Mouse (Mus musculus) CH12.LX (cell line): ENCODE measurements around the gene Reln.

ENCODE experiments used
- CHD1 ChIP-seq: IDR thresholded peaks from 2 replicates; pipeline ENCODE4 v1.6.1; 2012; ENCODE audit warnings: low read depth, low read length, improper control_type of control experiment, inconsistent platforms
- CTCF ChIP-seq, 2 experiments: IDR thresholded peaks in 1 of 2; conservative IDR thresholded peaks in 1 of 2; 2 replicates each; pipeline ENCODE4 v1.5.1; 2011 to 2012; ENCODE audit warnings: low read depth in 2 of 2, low read length in 2 of 2, improper control_type of control experiment in 1 of 2, inconsistent platforms in 1 of 2, mild to moderate bottlenecking in 1 of 2, moderate library complexity in 1 of 2
- GABPA ChIP-seq: IDR thresholded peaks from 2 replicates; pipeline ENCODE4 v1.6.1; 2012; ENCODE audit warnings: low read depth, low read length, improper control_type of control experiment, inconsistent platforms; ENCODE audit not compliant: insufficient replicate concordance
- MAX ChIP-seq: IDR thresholded peaks from 2 replicates; pipeline ENCODE4 v1.6.1; 2011; ENCODE audit warnings: low read length, improper control_type of control experiment
- NRF1 ChIP-seq: IDR thresholded peaks from 2 replicates; pipeline ENCODE4 v1.6.1; 2014; ENCODE audit warnings: low read depth, mild to moderate bottlenecking, inconsistent platforms, low read length, improper control_type of control experiment, moderate library complexity
- POLR2A ChIP-seq: IDR thresholded peaks from 2 replicates; pipeline ENCODE4 v1.6.1; 2011; ENCODE audit warnings: low read depth, mild to moderate bottlenecking, improper control_type of control experiment, low read length
- RCOR1 ChIP-seq: conservative IDR thresholded peaks from 2 replicates; pipeline ENCODE4 v1.6.1; 2012; ENCODE audit warnings: low read depth, mild to moderate bottlenecking, inconsistent platforms, low read length, improper control_type of control experiment
- SMC3 ChIP-seq: IDR thresholded peaks from 2 replicates; pipeline ENCODE4 v1.6.1; 2011; ENCODE audit warnings: low read depth, low read length, improper control_type of control experiment
- ZMIZ1 ChIP-seq: IDR thresholded peaks from 2 replicates; pipeline ENCODE4 v1.6.1; 2012; ENCODE audit warnings: low read depth, mild to moderate bottlenecking, inconsistent platforms, low read length, improper control_type of control experiment

DNA sequence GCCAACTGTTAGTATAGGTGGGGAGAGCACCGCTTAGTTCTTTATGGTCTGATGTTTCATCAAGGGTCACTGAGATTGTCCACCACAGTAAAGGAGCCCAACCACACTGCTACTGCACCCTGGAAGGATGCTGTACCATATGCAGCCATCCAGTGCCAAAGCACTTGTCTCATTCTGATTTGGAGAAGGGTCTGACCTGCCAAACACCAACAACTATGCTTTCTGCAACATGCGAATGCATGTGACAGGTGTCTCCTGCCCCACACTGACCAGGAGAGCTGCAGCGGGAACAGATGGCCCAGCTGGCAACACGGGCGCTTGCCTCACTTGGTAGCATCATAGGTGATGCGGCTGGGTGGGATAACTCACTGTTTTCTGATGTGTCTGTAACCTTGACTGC, 91.2 kb downstream of the Reln start:
- TF ChIP-seq ZMIZ1 (no peak), NRF1 (no peak), CTCF (conservative IDR thresholded peaks at IDR 0.05 in 1 of 2, IDR thresholded peaks at IDR 0.05 in 1 of 2; ENCODE audit: low read depth in 2 of 2, low read length in 2 of 2) (no peak), GABPA (no peak), CHD1 (no peak), SMC3 (no peak), POLR2A (no peak), MAX (no peak), RCOR1 (no peak)
